Mouse (Mus musculus) forebrain, embryonic 14.5 days (tissue): ENCODE results near the gene Mrpl54. TPM values are rescaled to one million over a fixed set of nuclear protein-coding genes. Genes with fewer than 3 reads are reported as not detected.

Experiments used
- ATAC-seq: fragments of 200-750 bp; cut with Nextera tagmentation; 2 replicates; pipeline ENCODE4 v1.8.0; 2017; ENCODE audit warnings: mild to moderate bottlenecking, moderate library complexity
- DNase-seq: peaks from one replicate; pipeline ENCODE4 v3.0.0-alpha.2; 2015; ENCODE audit warnings: low spot score
- H3K27ac ChIP-seq: fragments of 300-500 bp; sonication (generic); 2 replicates; pipeline ENCODE4 v1.5.1; 2014; ENCODE audit warnings: low read depth, mild to moderate bottlenecking, control low read depth, low read length, moderate library complexity
- H3K27me3 ChIP-seq: fragments of 300-500 bp; sonication (generic); replicated peaks from 2 replicates; pipeline ENCODE4 v1.6.1; 2014; ENCODE audit warnings: low read length, control low read depth, mixed read lengths; ENCODE audit not compliant: control insufficient read depth, insufficient read depth
- H3K36me3 ChIP-seq: fragments of 300-500 bp; sonication (generic); 2 replicates; pipeline ENCODE4 v1.6.1; 2014; ENCODE audit warnings: low read length, control low read depth; ENCODE audit not compliant: control insufficient read depth, insufficient read depth
- H3K4me1 ChIP-seq: fragments of 300-500 bp; sonication (generic); 2 replicates; pipeline ENCODE4 v1.6.1; 2014; ENCODE audit warnings: antibody characterized with exemption, low read length, control low read depth; ENCODE audit not compliant: control insufficient read depth, insufficient read depth
- H3K4me2 ChIP-seq: fragments of 300-500 bp; sonication (generic); 2 replicates; pipeline ENCODE4 v1.6.1; 2014; ENCODE audit warnings: mild to moderate bottlenecking, control low read depth, low read length
- H3K4me3 ChIP-seq: fragments of 300-500 bp; sonication (generic); 2 replicates; pipeline ENCODE4 v1.5.1; 2014; ENCODE audit warnings: low read depth, low read length, control low read depth
- H3K9ac ChIP-seq: fragments of 300-500 bp; sonication (generic); 2 replicates; pipeline ENCODE4 v1.6.1; 2014; ENCODE audit warnings: mild to moderate bottlenecking, low read length, control low read depth, moderate library complexity
- H3K9me3 ChIP-seq: fragments of 300-500 bp; sonication (generic); replicated peaks from 2 replicates; pipeline ENCODE4 v1.6.1; 2016; ENCODE audit warnings: low read length, control low read depth, mixed read lengths; ENCODE audit not compliant: control insufficient read depth
- WGBS: fragments of 180-500 bp; shearing (Covaris S2); extraction: QIAGEN DNeasy Blood & Tissue Kit; methylation state at CpG from one replicate; pipeline ENCODE4 v1.1.7; 2014; 5-methylcytosine and 5-hydroxymethylcytosine counted together
- polyA plus RNA-seq: library from polyadenylated mRNA; unstranded; fragments of >200 nt; fragmentation: Nextera tagmentation; extraction: Ambion mirVana; gene quantifications from 2 replicates; pipeline ENCODE4 v1.2.1, GENCODE M21; 2014

Gene Mrpl54
- polyA plus RNA-seq, 1 experiment from 2014 or later: 136 TPM

GRCm38 (mm10) chr10:81244146-81244545 lies 22.6 kb downstream of the Mrpl54 start:
- Histone ChIP-seq H3K4me3 (no peak overlapping the region), H3K36me3 (peaks cover 3% of the 10 kb centered on the region; the same call in 1 of the 2 replicates), H3K9ac (no peak overlapping the region), H3K4me2 (no peak overlapping the region), H3K4me1 (no peaks in the 10 kb centered on the region), H3K27me3 (peaks cover 15% of the 10 kb centered on the region; the same call in 1 of the 2 replicates), H3K9me3 (no peaks in the 10 kb centered on the region), H3K27ac (no peak overlapping the region)
- 67% methylated on average over 4 of the region's 4 CpGs for WGBS
- ATAC-seq (peak; percentile 9; the same call in 1 of the 2 replicates), DNase-seq (no peak)

GRCm38 (mm10) chr10:81242021-81242420 lies 24.7 kb downstream of the Mrpl54 start:
- Histone ChIP-seq H3K4me1 (no peaks in the 10 kb centered on the region), H3K4me3 (no peak overlapping the region), H3K27me3 (peaks cover 15% of the 10 kb centered on the region; the same call in 1 of the 2 replicates), H3K9me3 (no peaks in the 10 kb centered on the region), H3K4me2 (no peak overlapping the region), H3K9ac (no peak overlapping the region), H3K36me3 (no peaks in the 10 kb centered on the region; the same call in 1 of the 2 replicates), H3K27ac (no peak overlapping the region)
- WGBS: 93% methylated on average over 16 of the region's 16 CpGs
- ATAC-seq: no peak
- no peak for DNase-seq

- H3K9ac ChIP-seq: no peak overlapping the region
- no peak overlapping the region for H3K4me3 ChIP-seq
- no peaks in the 10 kb centered on the region; the same call in 1 of the 2 replicates for H3K36me3 ChIP-seq
- no peaks in the 10 kb centered on the region for H3K4me1 ChIP-seq
- 21% methylated on average over 13 of the region's 13 CpGs for WGBS
- no peak overlapping the region for H3K4me2 ChIP-seq
- ATAC-seq (no peak), DNase-seq (peak; percentile 66)
- no peaks in the 10 kb centered on the region for H3K9me3 ChIP-seq
- peaks cover 15% of the 10 kb centered on the region; the same call in 1 of the 2 replicates for H3K27me3 ChIP-seq
- H3K27ac ChIP-seq: no peak overlapping the region
These were observed 25.9 kb downstream of the Mrpl54 start for GRCm38 (mm10) chr10:81240876-81241275.

GRCm38 (mm10) chr10:81238618-81239017 lies 28.1 kb downstream of the Mrpl54 start:
- Histone ChIP-seq H3K36me3 (no peaks in the 10 kb centered on the region; the same call in 1 of the 2 replicates), H3K4me1 (peaks cover 1% of the 10 kb centered on the region; the same call in 1 of the 2 replicates), H3K4me3 (no peak overlapping the region), H3K27me3 (peaks cover 15% of the 10 kb centered on the region; the same call in 1 of the 2 replicates), H3K9me3 (no peaks in the 10 kb centered on the region), H3K4me2 (no peak overlapping the region), H3K27ac (no peak overlapping the region), H3K9ac (no peak overlapping the region)
- DNase-seq (no peak), ATAC-seq (no peak)
- 88% methylated on average over 2 of the region's 2 CpGs for WGBS

GRCm38 (mm10) chr10:81236471-81237268 lies 30.1 kb downstream of the Mrpl54 start:
- Histone ChIP-seq H3K27ac (no peak overlapping the region), H3K4me2 (no peak overlapping the region), H3K27me3 (peaks cover 15% of the 10 kb centered on the region; the same call in 1 of the 2 replicates), H3K4me3 (no peak overlapping the region), H3K9ac (no peak overlapping the region), H3K9me3 (no peaks in the 10 kb centered on the region), H3K4me1 (peaks cover 9% of the 10 kb centered on the region; the same call in 1 of the 2 replicates), H3K36me3 (no peaks in the 10 kb centered on the region)
- ATAC-seq (no peak), DNase-seq (no peak)
- 86% methylated on average over 12 of the region's 12 CpGs for WGBS

GRCm38 (mm10) chr10:81234206-81234605 lies 32.5 kb downstream of the Mrpl54 start:
- no peak overlapping the region for H3K27ac ChIP-seq
- peaks cover 16% of the 10 kb centered on the region; the same call in 1 of the 2 replicates for H3K4me1 ChIP-seq
- no peak overlapping the region for H3K4me3 ChIP-seq
- WGBS: 83% methylated on average over 6 of the region's 6 CpGs
- no peaks in the 10 kb centered on the region for H3K27me3 ChIP-seq
- no peak for ATAC-seq
- DNase-seq: no peak
- H3K9ac ChIP-seq: no peak overlapping the region
- no peaks in the 10 kb centered on the region for H3K36me3 ChIP-seq
- H3K9me3 ChIP-seq: no peaks in the 10 kb centered on the region
- H3K4me2 ChIP-seq: no peak overlapping the region; the same call in 1 of the 2 replicates

- Histone ChIP-seq H3K9me3 (no peaks in the 10 kb centered on the region), H3K36me3 (no peaks in the 10 kb centered on the region), H3K4me3 (peak overlapping the region; percentile 57), H3K27ac (no peak overlapping the region), H3K9ac (peak overlapping the region; percentile 78), H3K4me1 (peaks cover 17% of the 10 kb centered on the region; the same call in 1 of the 2 replicates), H3K27me3 (no peaks in the 10 kb centered on the region), H3K4me2 (peak overlapping the region; percentile 55)
- 3% methylated on average over 23 of the region's 28 CpGs for WGBS
- peak; percentile 61 for ATAC-seq
- no peak for DNase-seq
These were observed 33.5 kb downstream of the Mrpl54 start for GRCm38 (mm10) chr10:81233226-81233585.

GRCm38 (mm10) chr10:81232580-81233225 lies 34.0 kb downstream of the Mrpl54 start, which contains the start of gene Zfr2:
TSS of gene Zfr2 (plus strand) at chr10:81233155.
- H3K4me1 ChIP-seq: peaks cover 17% of the 10 kb centered on the region; the same call in 1 of the 2 replicates
- ATAC-seq (peak; percentile 76), DNase-seq (peak; percentile 86)
- peak within 1 kb of the TSS; percentile 55 for H3K4me2 ChIP-seq
- H3K9ac ChIP-seq: peak within 1 kb of the TSS; percentile 78
- WGBS: 9% methylated on average over 27 of the region's 29 CpGs
- H3K4me3 ChIP-seq: peak within 1 kb of the TSS; percentile 57
- H3K27me3 ChIP-seq: no peaks in the 10 kb centered on the region
- no peak within 1 kb of the TSS for H3K27ac ChIP-seq
- H3K9me3 ChIP-seq: no peaks in the 10 kb centered on the region
- no peaks in the 10 kb centered on the region for H3K36me3 ChIP-seq
